In genomic region chr6:5410697-5411391, GRCm38 (mm10) we compare ENCODE assay signal across 8 mouse cellular contexts. TPM values are rescaled to one million over a fixed set of nuclear protein-coding genes. Genes with fewer than 3 reads are reported as not detected.
A peak's percentile ranks its signal among the peaks of the same experiment; 100 is the strongest.
DNase-seq lines count a peak whose midpoint lies in the region; ATAC-seq lines count a peak whose summit lies in the region.

No protein-coding gene starts in this region.

- ATAC-seq in limb, embryonic 11.5 days (ENCODE audit: insufficient number of reproducible peaks, low FRiP score, low TSS enrichment, low read depth): peak; percentile 60; the same call in 1 of the 2 replicates
- peak; percentile 95 for ATAC-seq in common myeloid progenitor, adult 5-6 weeks (replicated peaks; ENCODE audit: low read depth, poor library complexity, severe bottlenecking)
- ATAC-seq in liver, embryonic 11.5 days (replicated peaks; ENCODE audit: low FRiP score): peak; percentile 79
- peak; percentile 62 for ATAC-seq in neural tube, embryonic 11.5 days (ENCODE audit: insufficient read depth, low FRiP score, low TSS enrichment)
- peak; percentile 83; the same call in 1 of the 2 replicates for ATAC-seq in stomach, embryonic 16.5 days (ENCODE audit: insufficient read depth, low FRiP score)

- H3K27me3 ChIP-seq in limb, embryonic 11.5 days (ENCODE audit: control insufficient read depth, insufficient read depth, low read length): no peaks in the 10 kb centered on the region
- H3K27me3 ChIP-seq in limb, embryonic 10.5 days (ENCODE audit: low read depth, poor library complexity, severe bottlenecking): no peaks in the 10 kb centered on the region
- no peaks in the 10 kb centered on the region for H3K27me3 ChIP-seq in liver, embryonic 11.5 days (replicated peaks; ENCODE audit: control insufficient read depth, insufficient read depth, low read length)
- H3K27me3 ChIP-seq in neural tube, embryonic 11.5 days (ENCODE audit: control insufficient read depth, insufficient read depth, low read length): no peaks in the 10 kb centered on the region
- no peaks in the 10 kb centered on the region for H3K27me3 ChIP-seq in stomach, embryonic 16.5 days (ENCODE audit: control insufficient read depth, insufficient read depth, low read length)

- intact Hi-C loops in gastrocnemius, postnatal 36 days (cut with DNase I): loop anchor here (1.0 to 5.0 kb wide), 2 partner anchors 86 to 179 kb away; partner anchors contain the start of gene Pdk4

- no peaks in the 10 kb centered on the region for H3K9me3 ChIP-seq in limb, embryonic 11.5 days (ENCODE audit: control insufficient read depth, low read length)
- no peaks in the 10 kb centered on the region for H3K9me3 ChIP-seq in limb, embryonic 10.5 days (replicated peaks)
- no peaks in the 10 kb centered on the region for H3K9me3 ChIP-seq in liver, embryonic 11.5 days (ENCODE audit: control insufficient read depth, low read length)
- H3K9me3 ChIP-seq in neural tube, embryonic 11.5 days (ENCODE audit: control insufficient read depth, low read length): no peaks in the 10 kb centered on the region
- no peaks in the 10 kb centered on the region for H3K9me3 ChIP-seq in stomach, embryonic 16.5 days (replicated peaks; ENCODE audit: control insufficient read depth, low read length)

- H3K4me2 ChIP-seq in limb, embryonic 11.5 days (ENCODE audit: low read depth, severe bottlenecking): no peak overlapping the region
- H3K4me2 ChIP-seq in liver, embryonic 11.5 days: no peak overlapping the region
- no peak overlapping the region for H3K4me2 ChIP-seq in neural tube, embryonic 11.5 days (ENCODE audit: low read depth)
- H3K4me2 ChIP-seq in stomach, embryonic 16.5 days (ENCODE audit: low read depth, low read length): no peak overlapping the region

- WGBS in limb, embryonic 11.5 days: 58% methylated on average over 6 of the region's 6 CpGs
- 57% methylated on average over 6 of the region's 6 CpGs for WGBS in limb, embryonic 10.5 days
- 48% methylated on average over 6 of the region's 6 CpGs for WGBS in liver, embryonic 11.5 days
- WGBS in neural tube, embryonic 11.5 days: 60% methylated on average over 6 of the region's 6 CpGs
- 41% methylated on average over 6 of the region's 6 CpGs for WGBS in stomach, embryonic 16.5 days

- H3K36me3 ChIP-seq in limb, embryonic 11.5 days (ENCODE audit: control insufficient read depth, insufficient read depth, low read length): no peaks in the 10 kb centered on the region
- H3K36me3 ChIP-seq in limb, embryonic 10.5 days: peaks cover 79% of the 10 kb centered on the region
- H3K36me3 ChIP-seq in liver, embryonic 11.5 days (ENCODE audit: control insufficient read depth, insufficient read depth, low read length): no peaks in the 10 kb centered on the region
- no peaks in the 10 kb centered on the region for H3K36me3 ChIP-seq in neural tube, embryonic 11.5 days (ENCODE audit: control insufficient read depth, insufficient read depth, low read length)
- no peaks in the 10 kb centered on the region for H3K36me3 ChIP-seq in stomach, embryonic 16.5 days (ENCODE audit: control insufficient read depth, insufficient read depth, low read length)

- 0 out of 2 replicates have a peak, but pooled peaks cover 5% of the 10 kb centered on the region for H3K4me1 ChIP-seq in limb, embryonic 11.5 days (ENCODE audit: control insufficient read depth, insufficient read depth, low read length)
- peaks cover 18% of the 10 kb centered on the region for H3K4me1 ChIP-seq in limb, embryonic 10.5 days
- no peaks in the 10 kb centered on the region for H3K4me1 ChIP-seq in liver, embryonic 11.5 days (replicated peaks; ENCODE audit: control insufficient read depth, insufficient read depth, low read length)
- H3K4me1 ChIP-seq in neural tube, embryonic 11.5 days (ENCODE audit: control insufficient read depth, insufficient read depth, low read length): peaks cover 4% of the 10 kb centered on the region; the same call in 1 of the 2 replicates
- no peaks in the 10 kb centered on the region for H3K4me1 ChIP-seq in stomach, embryonic 16.5 days (ENCODE audit: control insufficient read depth, insufficient read depth, low read length)

- no peak overlapping the region for H3K27ac ChIP-seq in limb, embryonic 11.5 days (replicated peaks; ENCODE audit: low read depth, low read length)
- H3K27ac ChIP-seq in limb, embryonic 10.5 days: no peak overlapping the region
- no peak overlapping the region for H3K27ac ChIP-seq in liver, embryonic 11.5 days (ENCODE audit: low read depth, low read length)
- no peak overlapping the region for H3K27ac ChIP-seq in neural tube, embryonic 11.5 days (ENCODE audit: low read depth, low read length)
- no peak overlapping the region for H3K27ac ChIP-seq in stomach, embryonic 16.5 days (ENCODE audit: low read length)

- DNase-seq in limb, embryonic 11.5 days (ENCODE audit: low spot score): peak; percentile 69
- DNase-seq in limb, embryonic 10.5 days (ENCODE audit: low spot score): no peak
- peak; percentile 55 to 68 for DNase-seq in gastrocnemius, postnatal 36 days
- peak; percentile 80 for DNase-seq in kidney, adult 18-20 months
- peak; percentile 50 for DNase-seq in liver, embryonic 11.5 days (ENCODE audit: low spot score)
- DNase-seq in neural tube, embryonic 11.5 days (ENCODE audit: low spot score): peak; percentile 66

- no peak overlapping the region for H3K4me3 ChIP-seq in limb, embryonic 11.5 days (ENCODE audit: low read depth, low read length)
- H3K4me3 ChIP-seq in limb, embryonic 10.5 days: no peak overlapping the region
- H3K4me3 ChIP-seq in liver, embryonic 11.5 days (ENCODE audit: low read depth, low read length): no peak overlapping the region
- H3K4me3 ChIP-seq in neural tube, embryonic 11.5 days (ENCODE audit: low read depth, low read length): no peak overlapping the region
- H3K4me3 ChIP-seq in stomach, embryonic 16.5 days (replicated peaks; ENCODE audit: low read length): no peak overlapping the region

- no peak overlapping the region for H3K9ac ChIP-seq in limb, embryonic 11.5 days (ENCODE audit: low read length)
- H3K9ac ChIP-seq in liver, embryonic 11.5 days (ENCODE audit: low read depth, low read length): no peak overlapping the region
- no peak overlapping the region for H3K9ac ChIP-seq in neural tube, embryonic 11.5 days (ENCODE audit: low read length)
- no peak overlapping the region for H3K9ac ChIP-seq in stomach, embryonic 16.5 days (ENCODE audit: low read length)

RNA-seq across cellular contexts. Expression of gene Asb4, which starts 27.7 kb away (rescaled TPM):
- polyA plus RNA-seq in limb, embryonic 11.5 days (2014; fragmentation: Nextera tagmentation; extraction: Ambion mirVana): 366 and 372 TPM in 2 replicates
- 371 and 448 TPM in 2 replicates for polyA plus RNA-seq in limb, embryonic 10.5 days (2016; fragmentation: Nextera tagmentation; extraction: Ambion mirVana)
- not detected in 2 replicates for total RNA-seq in common myeloid progenitor, adult 5-6 weeks (2017)
- total RNA-seq in gastrocnemius, postnatal 36 days (2021): 10 to 100 TPM in 1 of 2 experiments, 1 to 10 TPM in 1; 9.4 to 10.9 TPM
- polyA plus RNA-seq in liver, embryonic 11.5 days (2014; fragmentation: Nextera tagmentation; extraction: Ambion mirVana): 100 and 109 TPM in 2 replicates
- polyA plus RNA-seq in neural tube, embryonic 11.5 days (2014; fragmentation: Nextera tagmentation; extraction: Ambion mirVana): 41.0 and 49.8 TPM in 2 replicates
- polyA plus RNA-seq in stomach, embryonic 16.5 days (2015; fragmentation: Nextera tagmentation; extraction: Ambion mirVana): 8.8 and 11.6 TPM in 2 replicates
